Mouse (Mus musculus) limb, embryonic 13.5 days (tissue): ENCODE measurements around the gene Rprd1b. TPM values are rescaled to one million over a fixed set of nuclear protein-coding genes. Genes with fewer than 3 reads are reported as not detected.

ENCODE experiments used
- ATAC-seq: fragments of 200-750 bp; cut with Nextera tagmentation; 2 replicates; pipeline ENCODE4 v1.8.0; 2017; ENCODE audit warnings: low read depth, moderate number of reproducible peaks, moderate TSS enrichment; ENCODE audit not compliant: low FRiP score
- H3K27ac ChIP-seq: fragments of 300-500 bp; sonication (generic); 2 replicates; pipeline ENCODE4 v1.5.1; 2015; ENCODE audit warnings: inconsistent platforms, mild to moderate bottlenecking, moderate library complexity
- H3K27me3 ChIP-seq: fragments of 300-500 bp; sonication (generic); 2 replicates; pipeline ENCODE4 v1.6.1; 2015; ENCODE audit warnings: mild to moderate bottlenecking, inconsistent platforms
- H3K36me3 ChIP-seq: fragments of 300-500 bp; sonication (generic); 2 replicates; pipeline ENCODE4 v1.6.1; 2015; ENCODE audit warnings: inconsistent platforms, mild to moderate bottlenecking, moderate library complexity
- H3K4me1 ChIP-seq: fragments of 300-500 bp; sonication (generic); 2 replicates; pipeline ENCODE4 v1.6.1; 2015; ENCODE audit warnings: inconsistent platforms
- H3K4me2 ChIP-seq: fragments of 300-500 bp; sonication (generic); replicated peaks from 2 replicates; pipeline ENCODE4 v1.6.1; 2015; ENCODE audit warnings: inconsistent platforms, mild to moderate bottlenecking, moderate library complexity
- H3K4me3 ChIP-seq: fragments of 300-500 bp; sonication (generic); 2 replicates; pipeline ENCODE4 v1.5.1; 2015; ENCODE audit warnings: moderate library complexity, mild to moderate bottlenecking, inconsistent platforms
- H3K9ac ChIP-seq: fragments of 300-500 bp; sonication (generic); 2 replicates; pipeline ENCODE4 v1.6.1; 2015; ENCODE audit warnings: mild to moderate bottlenecking, inconsistent platforms
- H3K9me3 ChIP-seq: fragments of 300-500 bp; sonication (generic); 2 replicates; pipeline ENCODE4 v1.6.1; 2016; ENCODE audit warnings: inconsistent platforms
- WGBS: fragments of 180-500 bp; shearing (Covaris S2); methylation state at CpG from one replicate; pipeline ENCODE4 v1.1.7; 2015; 5-methylcytosine and 5-hydroxymethylcytosine counted together
- polyA plus RNA-seq: library from polyadenylated mRNA; unstranded; fragments of >200 nt; fragmentation: Nextera tagmentation; extraction: Ambion mirVana; gene quantifications from 2 replicates; pipeline ENCODE4 v1.2.1, GENCODE M21; 2015

Rprd1b gene
- polyA plus RNA-seq, 1 experiment from 2014 or later = 51.3 TPM

DNA sequence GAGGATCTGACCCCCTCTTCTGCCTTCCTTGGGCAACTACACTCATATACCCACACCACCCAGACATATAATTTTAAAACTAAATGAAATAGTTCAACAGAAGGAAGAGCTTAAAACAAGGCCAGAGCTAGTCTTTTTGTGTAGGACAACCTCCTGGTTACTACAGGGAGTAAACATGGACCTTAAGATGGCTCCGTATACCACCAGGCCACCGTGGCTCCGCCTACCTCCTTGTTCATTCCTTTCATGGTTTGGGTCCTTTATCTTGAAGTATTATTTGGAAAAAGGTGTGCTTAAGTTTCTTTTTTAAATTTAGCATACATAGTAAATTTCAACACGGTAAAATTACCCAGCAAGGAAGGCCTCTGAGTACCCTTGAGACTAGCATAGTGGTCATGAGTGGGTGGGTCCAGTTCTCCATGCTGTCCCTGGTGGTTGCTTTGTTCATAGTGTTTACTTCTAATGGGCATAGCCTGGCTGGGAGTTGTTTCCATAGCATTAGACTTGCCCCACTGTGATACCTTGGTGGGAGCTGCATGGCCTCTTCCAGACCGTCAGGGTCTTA lies 39.0 kb downstream of the Rprd1b start:
- 96% methylated on average over 5 of the region's 5 CpGs for WGBS
- Histone ChIP-seq H3K4me2 (no peak overlapping the region), H3K9me3 (no peaks in the 10 kb centered on the region), H3K27me3 (no peaks in the 10 kb centered on the region), H3K36me3 (peaks cover 59% of the 10 kb centered on the region), H3K4me3 (no peak overlapping the region), H3K4me1 (peaks cover 4% of the 10 kb centered on the region), H3K27ac (no peak overlapping the region), H3K9ac (no peak overlapping the region)
- no peak for ATAC-seq

DNA sequence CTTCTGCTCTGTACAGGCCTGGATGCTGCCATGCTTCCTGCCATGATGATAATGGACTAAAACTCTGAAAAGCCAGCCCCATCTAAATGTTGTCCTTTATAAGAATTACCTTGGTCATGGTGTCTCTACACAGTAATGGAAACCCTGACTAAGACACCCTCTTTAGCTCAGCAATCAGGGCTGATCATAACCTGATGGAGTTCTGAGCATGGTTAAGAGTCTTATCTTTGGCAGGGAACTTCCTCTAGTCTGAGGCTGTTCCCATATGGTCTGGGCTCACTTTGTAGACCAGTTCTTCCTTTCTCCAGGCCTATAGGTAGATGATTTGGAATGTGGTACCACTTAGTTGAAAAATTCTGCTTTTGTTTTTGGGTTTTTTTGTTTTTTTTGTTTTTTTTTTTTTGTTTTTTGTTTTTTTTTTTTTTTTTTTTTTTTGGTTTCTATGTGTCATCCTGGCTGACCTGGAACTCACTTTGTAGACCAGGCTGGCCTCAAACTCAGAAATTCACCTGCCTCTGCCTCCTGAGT lies 40.2 kb downstream of the Rprd1b start:
- Histone ChIP-seq H3K4me1 (peaks cover 4% of the 10 kb centered on the region), H3K27ac (no peak overlapping the region), H3K9me3 (no peaks in the 10 kb centered on the region), H3K4me3 (no peak overlapping the region), H3K36me3 (peaks cover 68% of the 10 kb centered on the region), H3K9ac (no peak overlapping the region), H3K27me3 (no peaks in the 10 kb centered on the region), H3K4me2 (no peak overlapping the region)
- no peak for ATAC-seq

- 83% methylated on average over 3 of the region's 3 CpGs for WGBS
- Histone ChIP-seq H3K9ac (no peak overlapping the region), H3K36me3 (peaks cover 86% of the 10 kb centered on the region), H3K4me2 (no peak overlapping the region), H3K27me3 (no peaks in the 10 kb centered on the region), H3K4me1 (no peaks in the 10 kb centered on the region; the same call in 1 of the 2 replicates), H3K9me3 (no peaks in the 10 kb centered on the region), H3K27ac (no peak overlapping the region), H3K4me3 (no peak overlapping the region)
- no peak for ATAC-seq
Measured at GRCm38 (mm10) chr2:158070885-158071632, 42.8 kb downstream of the Rprd1b start.

DNA sequence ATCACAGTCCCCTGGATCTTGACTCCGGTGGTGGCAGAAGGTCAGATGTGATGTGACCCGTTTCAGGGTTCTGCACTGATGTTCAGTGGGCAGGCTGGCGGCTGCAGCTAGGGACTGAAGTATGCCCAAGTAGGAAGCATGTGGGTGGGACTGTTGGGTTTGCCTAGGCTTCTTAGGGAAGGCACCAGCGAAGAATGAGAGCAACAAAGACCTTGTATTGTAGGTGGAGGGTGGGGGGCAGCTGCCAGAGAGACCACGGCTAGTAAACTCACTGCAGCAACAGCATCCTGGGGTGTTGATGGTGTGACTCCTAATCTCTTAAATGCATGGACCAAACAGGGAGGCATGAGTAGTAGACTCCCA lies 43.3 kb downstream of the Rprd1b start:
- peaks cover 86% of the 10 kb centered on the region for H3K36me3 ChIP-seq
- no peak for ATAC-seq
- H3K4me3 ChIP-seq = no peak overlapping the region
- H3K27me3 ChIP-seq = no peaks in the 10 kb centered on the region
- no peaks in the 10 kb centered on the region for H3K4me1 ChIP-seq
- H3K4me2 ChIP-seq = no peak overlapping the region
- H3K9me3 ChIP-seq = no peaks in the 10 kb centered on the region
- no peak overlapping the region for H3K27ac ChIP-seq
- H3K9ac ChIP-seq = no peak overlapping the region
- WGBS = 91% methylated on average over 5 of the region's 5 CpGs

GRCm38 (mm10) chr2:158074835-158075234 lies 46.5 kb downstream of the Rprd1b start:
- ATAC-seq = no peak
- no peaks in the 10 kb centered on the region for H3K27me3 ChIP-seq
- no peak overlapping the region for H3K4me3 ChIP-seq
- H3K9ac ChIP-seq = no peak overlapping the region
- WGBS = 91% methylated on average over 5 of the region's 5 CpGs
- no peak overlapping the region for H3K27ac ChIP-seq
- H3K4me2 ChIP-seq = no peak overlapping the region
- peaks cover 85% of the 10 kb centered on the region for H3K36me3 ChIP-seq
- H3K9me3 ChIP-seq = no peaks in the 10 kb centered on the region
- H3K4me1 ChIP-seq = no peaks in the 10 kb centered on the region

DNA sequence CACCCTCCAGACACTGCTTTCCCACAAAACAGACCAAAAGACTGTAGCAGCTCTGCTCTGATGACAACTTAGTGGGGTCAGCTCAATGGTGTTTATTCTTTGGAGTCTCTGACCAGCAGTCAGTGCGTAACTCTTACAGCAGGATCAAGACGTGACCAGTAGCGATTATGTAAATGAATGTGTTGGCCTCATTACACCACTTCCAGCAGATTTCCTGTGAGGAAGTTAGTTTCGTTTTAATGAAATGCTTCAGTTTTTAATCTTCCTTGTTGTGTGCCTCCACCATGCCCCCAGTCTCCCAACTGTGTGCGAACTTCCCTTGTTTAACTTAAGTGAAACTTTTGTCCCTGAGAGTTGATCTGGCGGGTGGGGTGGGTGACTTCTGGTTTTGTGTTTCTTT lies 48.4 kb downstream of the Rprd1b start:
- 87% methylated on average over 6 of the region's 6 CpGs for WGBS
- Histone ChIP-seq H3K9ac (no peak overlapping the region), H3K4me1 (no peaks in the 10 kb centered on the region), H3K27ac (no peak overlapping the region), H3K4me2 (no peak overlapping the region), H3K9me3 (no peaks in the 10 kb centered on the region), H3K4me3 (no peak overlapping the region), H3K36me3 (peaks cover 67% of the 10 kb centered on the region), H3K27me3 (no peaks in the 10 kb centered on the region)
- ATAC-seq = no peak

GRCm38 (mm10) chr2:158077981-158078380 lies 49.7 kb downstream of the Rprd1b start:
- H3K27ac ChIP-seq = no peak overlapping the region
- H3K9me3 ChIP-seq = no peaks in the 10 kb centered on the region
- peaks cover 54% of the 10 kb centered on the region for H3K36me3 ChIP-seq
- no peaks in the 10 kb centered on the region for H3K27me3 ChIP-seq
- WGBS = 23% methylated on average over 2 of the region's 2 CpGs
- no peak overlapping the region for H3K4me2 ChIP-seq
- H3K9ac ChIP-seq = no peak overlapping the region
- H3K4me1 ChIP-seq = no peaks in the 10 kb centered on the region
- H3K4me3 ChIP-seq = no peak overlapping the region
- no peak for ATAC-seq

GRCm38 (mm10) chr2:158078971-158079370 lies 50.7 kb downstream of the Rprd1b start:
- Histone ChIP-seq H3K4me3 (no peak overlapping the region), H3K27ac (no peak overlapping the region), H3K4me2 (no peak overlapping the region), H3K9me3 (no peaks in the 10 kb centered on the region), H3K27me3 (no peaks in the 10 kb centered on the region), H3K36me3 (peaks cover 44% of the 10 kb centered on the region), H3K9ac (no peak overlapping the region), H3K4me1 (no peaks in the 10 kb centered on the region)
- ATAC-seq = no peak
- 84% methylated on average over 7 of the region's 7 CpGs for WGBS

GRCm38 (mm10) chr2:158079843-158080395 lies 51.6 kb downstream of the Rprd1b start:
- 59% methylated on average over 9 of the region's 9 CpGs for WGBS

GRCm38 (mm10) chr2:158080622-158081241 lies 52.4 kb downstream of the Rprd1b start:
- H3K27me3 ChIP-seq = no peaks in the 10 kb centered on the region
- no peak overlapping the region for H3K9ac ChIP-seq
- H3K9me3 ChIP-seq = no peaks in the 10 kb centered on the region
- H3K4me3 ChIP-seq = no peak overlapping the region
- ATAC-seq = no peak
- peaks cover 26% of the 10 kb centered on the region for H3K36me3 ChIP-seq
- 0 out of 2 replicates have a peak, but pooled peaks cover 5% of the 10 kb centered on the region for H3K4me1 ChIP-seq
- H3K4me2 ChIP-seq = no peak overlapping the region
- 85% methylated on average over 9 of the region's 9 CpGs for WGBS
- no peak overlapping the region for H3K27ac ChIP-seq

More at GRCm38 (mm10) chr2:158079843-158080395, 51.6 kb downstream of the Rprd1b start:
- Histone ChIP-seq H3K4me3 (no peak overlapping the region), H3K27me3 (no peaks in the 10 kb centered on the region), H3K9ac (no peak overlapping the region), H3K27ac (no peak overlapping the region), H3K36me3 (peaks cover 34% of the 10 kb centered on the region), H3K4me2 (no peak overlapping the region), H3K9me3 (no peaks in the 10 kb centered on the region), H3K4me1 (0 out of 2 replicates have a peak, but pooled peaks cover 5% of the 10 kb centered on the region)
- ATAC-seq = no peak

GRCm38 (mm10) chr2:158084486-158084885 lies 56.2 kb downstream of the Rprd1b start:
- no peaks in the 10 kb centered on the region for H3K27me3 ChIP-seq
- WGBS = 65% methylated on average over 8 of the region's 8 CpGs

DNA sequence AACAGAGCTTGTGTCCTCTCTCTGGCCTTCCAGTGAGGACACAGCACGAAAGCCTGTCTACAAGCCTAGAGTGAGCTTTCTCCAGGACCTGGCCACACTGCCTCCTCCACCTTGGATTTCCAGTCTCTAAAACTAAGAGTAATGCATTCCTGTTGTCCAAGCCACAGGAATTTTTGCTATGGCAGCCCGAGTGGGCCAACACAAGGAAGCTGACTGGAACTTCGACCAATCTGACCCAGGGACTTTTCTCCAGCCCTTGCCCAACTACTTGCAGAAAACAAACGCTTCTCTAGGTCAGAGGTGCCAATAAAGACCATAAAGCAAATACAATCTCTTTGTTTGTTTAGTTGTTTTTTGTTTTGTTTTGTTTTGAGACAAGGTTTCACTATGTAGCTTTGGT lies 61.8 kb downstream of the Rprd1b start:
- Histone ChIP-seq H3K27ac (no peak overlapping the region), H3K4me3 (no peak overlapping the region), H3K4me2 (no peak overlapping the region), H3K9me3 (no peaks in the 10 kb centered on the region), H3K4me1 (peaks cover 17% of the 10 kb centered on the region), H3K27me3 (no peaks in the 10 kb centered on the region), H3K9ac (no peak overlapping the region), H3K36me3 (no peaks in the 10 kb centered on the region)
- WGBS = 84% methylated on average over 4 of the region's 4 CpGs
- no peak for ATAC-seq

More at GRCm38 (mm10) chr2:158084486-158084885, 56.2 kb downstream of the Rprd1b start:
- no peak for ATAC-seq
- no peak overlapping the region for H3K27ac ChIP-seq
- no peak overlapping the region for H3K4me3 ChIP-seq
- H3K4me1 ChIP-seq = 0 out of 2 replicates have a peak, but pooled peaks cover 5% of the 10 kb centered on the region
- H3K9ac ChIP-seq = no peak overlapping the region
- H3K36me3 ChIP-seq = no peaks in the 10 kb centered on the region
- no peak overlapping the region for H3K4me2 ChIP-seq
- no peaks in the 10 kb centered on the region for H3K9me3 ChIP-seq
